Mouse (Mus musculus): Measurements from ENCODE around the gene Gm42791.

The Gm42791 gene

GRCm38 (mm10) chr5:148994706-148995414 is at the start of gene Gm42791:
Gm42791 (minus strand) TSS chr5:148995147.
- DNase-seq (ENCODE audit: low spot score), result peak; percentile 51

GRCm38 (mm10) chr5:149044067-149044466 is 49.1 kb upstream of the Gm42791 start:
- DNase-seq (ENCODE audit: low spot score), result no peak

- DNase-seq (ENCODE audit: low spot score), result no peak
Measured at GRCm38 (mm10) chr5:149043240-149043639, 48.3 kb upstream of the Gm42791 start.

DNA sequence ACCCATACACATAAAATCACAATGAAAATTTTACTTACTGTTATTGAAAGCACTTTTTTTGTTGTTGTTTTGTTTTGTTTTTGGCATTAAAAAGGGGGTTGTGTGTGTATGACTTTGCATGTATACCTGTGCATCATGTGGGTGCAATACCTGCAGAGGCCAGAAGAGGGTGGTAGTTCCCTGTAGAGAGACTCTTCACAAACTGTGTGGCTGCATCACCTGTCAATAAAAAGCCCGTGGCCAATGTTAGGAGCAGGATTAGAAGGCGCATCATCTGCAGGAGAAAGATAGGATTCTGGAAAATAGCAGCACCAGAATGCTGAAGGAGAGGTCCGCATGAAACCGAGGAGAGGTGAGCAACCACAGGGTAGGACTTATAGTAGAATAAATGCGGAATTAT is 44.9 kb upstream of the Gm42791 start:
- peak; percentile 46 for DNase-seq (ENCODE audit: low spot score)

DNA sequence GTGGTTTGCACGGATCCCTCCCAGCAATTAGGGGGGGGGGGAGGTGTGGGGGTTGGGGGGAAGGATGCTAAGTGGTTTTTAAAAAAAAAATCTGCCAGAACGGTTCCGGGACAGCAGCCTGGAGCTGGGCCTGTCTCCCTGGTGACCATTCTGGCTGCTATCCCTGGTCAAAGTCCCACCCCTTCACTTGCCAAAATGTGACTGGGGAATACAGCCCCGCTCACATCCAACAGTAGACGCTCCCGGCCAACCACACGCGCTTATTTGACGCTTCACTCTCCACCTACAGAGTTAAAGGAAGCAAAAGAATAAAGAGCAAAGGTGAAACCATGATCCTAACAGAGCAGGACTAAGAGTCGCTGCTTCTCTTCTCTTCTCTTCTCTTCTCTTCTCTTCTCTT is 42.8 kb upstream of the Gm42791 start:
- no peak for DNase-seq (ENCODE audit: low spot score)

- no peak for DNase-seq (ENCODE audit: low spot score)
Measured at GRCm38 (mm10) chr5:149036920-149037319, 42.0 kb upstream of the Gm42791 start.

DNA sequence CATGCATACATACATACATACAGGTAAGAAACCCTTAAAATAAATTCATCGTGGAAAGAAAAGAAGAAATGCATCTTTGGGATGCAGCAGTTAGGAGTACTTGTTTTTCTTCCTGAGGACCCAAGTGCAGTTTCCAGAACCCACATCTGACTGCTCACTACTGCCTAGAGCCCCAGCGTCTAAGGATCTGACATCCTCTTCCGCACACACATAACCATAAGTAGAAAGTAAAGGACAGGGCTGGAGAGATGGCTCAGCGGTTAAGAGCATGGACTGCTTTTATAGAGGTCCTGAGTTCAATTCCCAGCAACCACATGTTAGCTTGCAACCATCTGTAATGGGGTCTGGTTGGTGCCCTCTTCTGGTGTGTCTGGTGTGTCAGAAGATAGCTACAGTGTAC is 37.5 kb upstream of the Gm42791 start:
- DNase-seq (ENCODE audit: low spot score), result no peak

- DNase-seq (ENCODE audit: low spot score), result peak; percentile 73
Measured at GRCm38 (mm10) chr5:149031199-149031750, 36.3 kb upstream of the Gm42791 start.

DNA sequence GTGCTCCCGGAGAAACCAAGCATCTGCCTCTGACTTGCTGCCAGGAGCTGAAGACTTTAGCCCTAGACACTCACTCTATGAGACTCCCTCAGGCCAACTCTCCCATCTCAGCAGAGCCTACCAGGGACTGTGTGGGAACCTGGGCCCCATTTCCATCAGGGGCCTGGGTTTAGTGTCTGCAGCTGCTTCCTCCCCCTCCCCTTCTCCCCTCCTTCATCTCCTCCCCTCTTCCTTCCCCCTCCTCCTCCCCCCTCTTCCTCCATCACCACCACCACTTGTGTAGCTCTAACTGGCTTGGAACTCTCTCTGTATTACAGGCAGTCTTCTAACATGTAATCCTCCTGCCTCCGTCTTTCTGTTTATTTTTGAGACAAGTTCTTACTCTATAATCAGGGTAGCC is 35.2 kb upstream of the Gm42791 start:
- no peak for DNase-seq (ENCODE audit: low spot score)

- no peak for DNase-seq (ENCODE audit: low spot score)
Measured at GRCm38 (mm10) chr5:149028394-149028793, 33.4 kb upstream of the Gm42791 start.

DNA sequence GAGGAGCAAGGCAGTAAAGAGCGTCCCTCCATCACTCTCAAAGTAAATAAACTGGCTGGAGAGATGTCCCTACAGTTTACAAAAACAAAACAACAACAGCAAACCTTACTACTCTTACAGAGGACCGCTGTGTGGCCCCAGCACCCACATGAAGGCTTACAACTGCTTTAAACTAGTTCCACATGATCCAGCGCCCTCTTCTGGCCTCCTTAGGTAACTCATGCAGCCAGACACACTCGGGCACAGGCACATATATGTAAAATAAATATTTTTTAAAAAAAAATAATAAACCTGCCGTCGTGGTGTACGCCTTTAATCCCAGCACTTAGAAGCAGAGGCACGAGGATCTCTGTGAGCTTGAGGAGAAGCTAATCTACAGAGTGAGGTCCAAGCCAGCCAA is 32.4 kb upstream of the Gm42791 start:
- no peak for DNase-seq (ENCODE audit: low spot score)

DNA sequence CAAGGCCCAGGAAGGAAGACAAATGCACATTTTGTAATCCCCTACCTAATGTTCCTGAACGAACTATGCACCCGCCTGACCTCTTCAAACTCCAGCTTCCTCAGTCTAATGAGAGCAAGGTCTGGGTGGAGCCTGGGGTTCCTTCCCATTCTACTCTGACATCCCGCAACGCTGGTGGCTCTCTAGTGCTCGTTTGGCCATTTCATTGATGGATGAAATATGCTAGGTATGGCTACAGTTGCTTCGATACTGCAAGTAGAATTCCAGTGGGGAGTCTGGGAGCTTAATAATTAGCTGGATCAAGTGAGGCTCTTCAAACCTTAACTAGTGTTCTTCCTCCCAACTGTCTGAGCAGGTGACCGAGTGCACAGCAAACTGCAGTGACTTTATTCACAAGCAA is 26.2 kb upstream of the Gm42791 start:
- no peak for DNase-seq (ENCODE audit: low spot score)

DNA sequence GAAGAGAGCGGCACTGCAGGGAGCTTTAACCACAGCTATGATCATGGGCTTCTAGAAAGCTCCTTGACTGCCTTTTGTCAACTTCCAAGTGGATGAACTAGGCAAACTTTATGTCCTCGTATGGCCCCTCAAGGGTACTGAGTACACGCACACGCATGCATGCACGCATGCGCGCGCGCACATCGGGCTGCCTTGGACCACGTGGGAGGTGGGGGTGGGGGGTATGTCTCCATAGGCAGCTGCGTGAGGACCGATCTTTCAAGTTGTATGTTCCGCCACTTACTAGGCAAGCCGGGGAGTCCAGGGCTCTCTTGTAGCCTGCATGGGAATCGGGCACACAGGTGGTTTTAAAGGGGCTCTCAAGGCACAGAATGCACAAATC is 25.7 kb upstream of the Gm42791 start:
- DNase-seq (ENCODE audit: low spot score), result no peak

DNA sequence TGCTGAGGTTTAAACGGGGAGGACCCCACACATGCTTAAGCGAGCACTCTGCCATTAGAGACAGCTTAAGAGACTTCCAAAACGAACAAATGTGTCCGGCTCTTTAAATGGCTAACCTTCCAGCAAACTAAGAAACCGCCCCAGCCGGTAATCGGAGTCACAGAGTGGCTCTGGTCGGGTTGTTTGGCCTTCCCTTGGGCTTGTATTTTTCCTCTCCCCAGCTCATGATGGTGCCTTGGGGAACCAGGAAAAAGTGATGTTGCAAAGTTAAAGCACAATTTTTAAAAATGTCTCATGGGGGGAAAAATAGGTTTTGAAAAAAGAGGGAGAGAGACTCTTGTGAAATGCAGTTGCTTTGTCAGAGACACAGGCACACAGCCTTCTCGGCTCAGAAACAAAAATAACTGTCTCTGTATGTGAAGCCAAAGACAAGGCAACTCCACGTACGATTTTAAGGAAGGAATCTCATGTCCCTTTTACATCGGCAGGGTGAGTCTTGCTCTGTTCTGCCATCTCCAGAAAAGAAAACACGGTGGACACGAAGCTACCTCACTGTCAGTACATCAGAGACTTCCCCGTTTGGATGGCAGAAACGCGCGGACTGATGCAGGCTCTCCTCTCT is 25.2 kb upstream of the Gm42791 start:
- no peak for DNase-seq (ENCODE audit: low spot score)

DNA sequence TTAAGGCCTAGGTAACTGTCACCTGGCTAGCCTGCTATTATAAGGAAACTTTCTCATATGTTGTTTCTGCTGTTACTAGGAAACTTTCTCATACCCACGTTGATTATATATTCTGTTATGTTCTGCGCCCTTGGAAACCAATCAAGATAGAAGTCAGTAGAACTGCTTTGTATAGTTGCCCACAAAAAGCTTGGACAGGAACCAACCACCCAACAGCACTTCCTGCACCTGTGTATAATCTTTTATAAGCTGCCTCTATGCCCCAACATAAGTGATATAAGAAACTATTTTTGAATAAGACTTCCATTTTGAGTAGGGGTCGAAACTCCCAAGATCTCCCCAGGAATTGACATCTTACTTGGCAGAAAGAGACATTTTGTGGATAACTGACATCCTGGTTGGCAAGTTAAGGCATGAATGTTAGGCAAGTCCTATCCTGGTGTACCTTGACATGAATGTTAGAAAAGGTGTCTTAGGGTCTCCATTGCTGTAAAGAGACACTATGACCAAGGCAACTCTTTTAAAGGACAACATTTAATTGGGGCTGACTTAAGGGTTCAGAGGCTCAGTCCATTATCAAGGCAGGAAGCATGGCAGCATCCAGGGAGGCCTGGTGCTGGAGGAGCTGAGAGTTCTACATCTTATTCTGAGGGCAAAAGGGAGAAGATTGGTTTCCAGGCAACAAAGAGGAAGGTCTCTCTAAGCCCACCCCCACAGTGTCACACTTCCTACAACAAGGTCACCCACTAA is 22.9 kb upstream of the Gm42791 start:
- peak; percentile 51 for DNase-seq (ENCODE audit: low spot score)

DNA sequence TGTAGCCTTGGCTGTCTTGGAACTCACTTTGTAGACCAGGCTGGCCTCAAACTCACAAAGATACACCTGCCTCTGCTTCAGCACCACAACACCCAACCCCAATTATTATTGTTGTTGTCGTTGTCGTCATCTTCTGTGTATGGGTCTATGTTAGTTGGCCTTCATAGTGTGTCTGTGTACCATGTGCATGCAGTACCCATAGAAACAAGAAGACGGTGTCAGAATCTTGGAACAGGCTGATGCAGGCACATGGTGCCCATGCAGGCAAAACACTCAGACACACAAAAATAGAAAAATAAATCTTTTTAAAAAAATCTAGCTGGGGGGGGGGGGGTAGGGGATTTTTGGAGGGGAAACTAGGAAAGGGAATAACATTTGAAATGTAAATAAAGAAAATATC is 22.2 kb upstream of the Gm42791 start:
- no peak for DNase-seq (ENCODE audit: low spot score)

DNA sequence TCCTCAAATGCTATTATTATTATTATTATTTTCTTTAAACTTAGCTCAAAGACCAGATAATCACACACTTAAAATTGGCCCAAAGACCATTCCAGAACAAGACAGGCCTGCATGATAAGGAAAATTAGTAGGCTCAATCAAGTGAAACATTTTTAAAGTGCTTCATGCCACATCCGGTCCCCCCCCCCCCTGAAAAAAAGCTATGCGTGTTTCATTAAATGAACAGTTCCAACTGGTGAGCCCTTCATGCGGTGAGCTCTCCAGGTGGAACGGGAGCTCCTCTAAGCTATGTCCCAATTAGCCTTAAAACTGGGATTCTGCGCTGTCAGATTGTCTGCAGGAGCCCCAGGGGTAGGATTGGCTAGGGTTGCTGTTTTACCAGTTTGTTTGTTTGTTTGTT is 21.3 kb upstream of the Gm42791 start:
- no peak for DNase-seq (ENCODE audit: low spot score)

- peak; percentile 70 for DNase-seq (ENCODE audit: low spot score)
Measured at GRCm38 (mm10) chr5:149015335-149016201, 20.6 kb upstream of the Gm42791 start.

GRCm38 (mm10) chr5:149014600-149015268 is 19.8 kb upstream of the Gm42791 start:
- no peak for DNase-seq (ENCODE audit: low spot score)

DNA sequence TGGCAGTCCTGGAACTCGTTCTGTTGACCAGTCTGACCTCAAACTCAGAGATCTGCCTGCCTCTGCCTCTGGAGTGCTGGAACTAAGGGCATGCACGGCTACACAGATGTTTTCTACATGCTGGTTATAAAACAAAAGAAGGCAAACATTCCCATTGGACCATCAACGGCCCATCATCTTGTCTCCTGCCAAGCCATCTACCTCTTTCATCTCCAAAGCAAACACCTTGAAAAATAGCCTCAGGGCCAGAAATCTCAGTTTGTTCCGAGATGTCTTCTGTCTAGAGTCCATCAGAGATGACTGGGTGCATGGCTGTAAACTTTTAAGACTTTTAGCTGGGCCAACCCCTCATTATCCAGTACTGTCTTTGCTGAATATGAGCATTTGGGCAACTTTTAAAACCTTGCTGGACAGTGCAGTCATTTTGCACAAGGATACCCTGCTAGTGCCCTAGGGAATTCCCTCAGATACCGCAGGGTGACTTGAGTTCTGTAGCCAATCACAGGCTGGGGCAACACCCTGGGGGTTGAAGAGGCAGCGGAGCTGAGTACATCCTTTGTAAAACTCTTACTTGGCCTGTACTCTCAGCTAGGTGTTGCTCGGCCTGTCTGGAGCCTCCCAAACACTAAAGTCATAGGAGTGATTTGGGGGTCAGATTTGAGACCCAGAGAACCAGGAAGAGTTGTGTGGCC is 19.0 kb upstream of the Gm42791 start:
- no peak for DNase-seq (ENCODE audit: low spot score)

- DNase-seq (ENCODE audit: low spot score), result no peak
Measured at GRCm38 (mm10) chr5:149009111-149009510, 14.2 kb upstream of the Gm42791 start.

Data from T-cell, adult 2 months (primary cell).